Mouse (Mus musculus) ES-E14 (cell line): ENCODE measurements around the gene Mif4gd. TPM values are rescaled to one million over a fixed set of nuclear protein-coding genes. Genes with fewer than 3 reads are reported as not detected.

Source experiments
- DNase-seq: peaks from one replicate; pipeline ENCODE4 v3.0.0-alpha.2; 2013; ENCODE audit warnings: low read depth, low spot score
- H3K27ac ChIP-seq: 2 replicates; pipeline ENCODE4 v1.5.1; 2012; ENCODE audit warnings: low read depth, mild to moderate bottlenecking, low read length, moderate library complexity, mixed read lengths; ENCODE audit not compliant: poor library complexity, insufficient read depth, severe bottlenecking
- H3K36me3 ChIP-seq: 2 replicates; pipeline ENCODE4 v1.6.1; 2012; ENCODE audit warnings: mild to moderate bottlenecking, low read length, moderate library complexity, mixed read lengths; ENCODE audit not compliant: control insufficient read depth, poor library complexity, insufficient read depth, severe bottlenecking
- H3K4me1 ChIP-seq, 2 experiments: fragments of 150-350 bp in 1 of 2; sonication (generic) in 1 of 2; 2 replicates each; pipeline ENCODE4 v1.6.1; 2012; ENCODE audit warnings: low read length in 2 of 2, mild to moderate bottlenecking in 1 of 2, mixed read lengths in 1 of 2; ENCODE audit not compliant: control insufficient read depth in 2 of 2, insufficient read depth in 2 of 2, poor library complexity in 1 of 2
- H3K4me3 ChIP-seq, 2 experiments: fragments of 150-350 bp in 1 of 2; sonication (generic) in 1 of 2; 2 replicates each; pipeline ENCODE4 v1.5.1; 2012; ENCODE audit warnings: low read length in 2 of 2, low read depth in 1 of 2, mild to moderate bottlenecking in 1 of 2, mixed read lengths in 1 of 2; ENCODE audit not compliant: insufficient read depth in 1 of 2, poor library complexity in 1 of 2, severe bottlenecking in 1 of 2
- H3K9ac ChIP-seq: 2 replicates; pipeline ENCODE4 v1.6.1; 2012; ENCODE audit warnings: low read depth, mild to moderate bottlenecking, low read length, mixed read lengths; ENCODE audit not compliant: poor library complexity, insufficient read depth, severe bottlenecking
- H3K9me3 ChIP-seq: fragments of 150-350 bp; sonication (generic); 2 replicates; pipeline ENCODE4 v1.6.1; 2012; ENCODE audit warnings: low read depth, mild to moderate bottlenecking, low read length; ENCODE audit not compliant: control insufficient read depth, insufficient read depth
- CHD2 ChIP-seq: IDR thresholded peaks from 2 replicates; pipeline ENCODE4 v1.6.1; 2014; ENCODE audit warnings: mild to moderate bottlenecking, low read depth, low read length, inconsistent platforms
- HCFC1 ChIP-seq: IDR thresholded peaks from 2 replicates; pipeline ENCODE4 v1.6.1; 2012; ENCODE audit warnings: low read length, inconsistent platforms, borderline replicate concordance; ENCODE audit not compliant: insufficient read depth
- MAFK ChIP-seq: IDR thresholded peaks from 2 replicates; pipeline ENCODE4 v1.6.1; 2014; ENCODE audit warnings: mild to moderate bottlenecking, low read depth, low read length, inconsistent platforms; ENCODE audit not compliant: insufficient read depth
- ZC3H11A ChIP-seq: IDR thresholded peaks from 2 replicates; pipeline ENCODE4 v1.6.1; 2012; ENCODE audit warnings: low read depth, mild to moderate bottlenecking, inconsistent platforms, low read length, borderline replicate concordance
- ZNF384 ChIP-seq: IDR thresholded peaks from 2 replicates; pipeline ENCODE4 v1.6.1; 2012; ENCODE audit warnings: low read depth, low read length, inconsistent platforms
- in situ Hi-C, 2 experiments: fragments of 600-800 bp; cut with MboI; formaldehyde crosslinking; loops; one replicate each; pipeline ENCODE4 v1.15.1; 2025; ENCODE audit warnings: low sequenced_read_pairs in 2 of 2, inconsistent platforms in 1 of 2; ENCODE audit not compliant: unreplicated experiment in 2 of 2
- total RNA-seq: library from RNA; depleted of rRNA; stranded (reverse); fragments of 300-350 nt; gene quantifications from 2 replicates; pipeline ENCODE4 v1.2.3, GENCODE M21; 2012

The Mif4gd gene
- total RNA-seq, 1 experiment = 63.8 TPM

GRCm38 (mm10) chr11:115613138-115613945, 573 bp upstream of the Mif4gd start:
- Histone ChIP-seq H3K9ac (peak overlapping the region; percentile 78; the same call in 1 of the 2 replicates), H3K4me1 (peaks cover 22 to 27% of the 10 kb centered on the region in 2 experiments; a peak in 3 of 4 replicates), H3K36me3 (peaks cover 26% of the 10 kb centered on the region), H3K27ac (peak overlapping the region; percentile 96), H3K4me3 (peak overlapping the region; percentile 90 to 93), H3K9me3 (no peaks in the 10 kb centered on the region)
- no peak for DNase-seq
- TF ChIP-seq ZNF384 = peak; percentile 56; the same call in 1 of the 2 replicates
- TF ChIP-seq HCFC1 = no peak
- TF ChIP-seq CHD2 = no peak
- in situ Hi-C loops = no loop called here

- Histone ChIP-seq H3K4me3 (peak overlapping the region; percentile 90 to 93), H3K4me1 (peaks cover 20 to 27% of the 10 kb centered on the region in 2 experiments; a peak in 3 of 4 replicates), H3K9me3 (no peaks in the 10 kb centered on the region), H3K9ac (peak overlapping the region; percentile 87), H3K36me3 (peaks cover 36% of the 10 kb centered on the region), H3K27ac (no peak overlapping the region)
- in situ Hi-C loops = no loop called here
- DNase-seq = no peak
- TF ChIP-seq CHD2 = no peak
- 0 out of 2 replicates have a peak, but pooled peaks have one; percentile 8 for TF ChIP-seq ZC3H11A
These were observed 735 bp downstream of the Mif4gd start for GRCm38 (mm10) chr11:115612059-115612409.

GRCm38 (mm10) chr11:115611173-115611572, 1.6 kb downstream of the Mif4gd start:
- no peak overlapping the region for H3K9ac ChIP-seq
- H3K4me1 ChIP-seq = peaks cover 15 to 24% of the 10 kb centered on the region in 2 experiments; a peak in 3 of 4 replicates
- peaks cover 44% of the 10 kb centered on the region for H3K36me3 ChIP-seq
- peak overlapping the region in 1 of 2 experiments; percentile 90; a peak in 1 of 4 replicates for H3K4me3 ChIP-seq
- in situ Hi-C loops = no loop called here
- no peak for DNase-seq
- no peaks in the 10 kb centered on the region for H3K9me3 ChIP-seq
- TF ChIP-seq ZC3H11A (no peak), ZNF384 (no peak), CHD2 (no peak), HCFC1 (no peak), MAFK (no peak)
- H3K27ac ChIP-seq = no peak overlapping the region

GRCm38 (mm10) chr11:115609576-115609975, 3.2 kb downstream of the Mif4gd start:
- H3K4me1 ChIP-seq = peaks cover 7 to 16% of the 10 kb centered on the region in 2 experiments; a peak in 3 of 4 replicates
- peak overlapping the region in 1 of 2 experiments; percentile 23; a peak in 1 of 4 replicates for H3K4me3 ChIP-seq
- no peak overlapping the region for H3K27ac ChIP-seq
- H3K36me3 ChIP-seq = peaks cover 50% of the 10 kb centered on the region
- in situ Hi-C loops = no loop called here
- DNase-seq = no peak
- no peak overlapping the region for H3K9ac ChIP-seq
- no peaks in the 10 kb centered on the region for H3K9me3 ChIP-seq
- TF ChIP-seq HCFC1 (no peak), ZC3H11A (no peak)
